Mouse (Mus musculus): ENCODE measurements around the gene Gm8298.
"Not testable (repeated sequence)": the region's sequence is repeated elsewhere in the genome, so short reads cannot be mapped to it uniquely, and the experiment has no call there.

Gene Gm8298

DNA sequence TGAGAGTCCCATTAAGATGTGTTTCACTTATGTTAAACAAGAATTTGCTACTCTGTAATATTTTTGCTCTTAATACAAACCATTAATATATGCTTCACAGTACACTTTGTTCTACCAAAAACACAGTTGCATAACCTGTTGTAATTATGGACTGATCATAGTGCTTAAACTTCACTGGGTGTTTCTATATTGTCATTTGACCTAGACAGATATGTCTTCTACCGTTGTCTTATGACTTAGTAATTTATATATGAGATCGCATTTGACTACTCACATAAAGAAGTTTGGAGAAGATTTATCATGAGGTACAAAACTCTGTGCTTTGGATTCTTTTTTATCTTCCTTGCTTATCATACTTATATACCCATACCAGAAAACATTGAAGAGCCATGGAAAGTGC lies at the start of gene Gm8298:
Gene Gm8298 (plus strand): TSS at position 301 of the 400 bp plus-strand sequence.
- DNase-seq (ENCODE audit: low spot score in 2 of 2) = no peak

DNA sequence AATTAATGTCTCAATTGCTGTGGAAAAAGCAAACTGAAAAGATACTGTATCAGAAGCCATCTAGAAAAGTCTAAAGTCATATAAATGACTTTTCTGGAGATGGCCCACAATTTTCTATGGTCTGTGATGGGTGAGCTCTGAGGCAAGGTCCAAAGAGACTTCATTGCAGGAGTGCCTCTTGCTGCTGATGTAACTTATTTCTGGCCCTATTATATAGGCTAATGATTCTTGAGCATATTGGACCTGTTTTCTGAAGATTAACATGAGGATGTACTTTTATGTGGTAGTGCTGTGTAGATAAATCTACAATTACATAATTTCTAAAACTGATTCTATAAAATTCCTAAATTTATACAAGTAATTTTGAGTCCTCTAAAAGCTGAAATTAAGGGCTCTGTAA lies 47.7 kb upstream of the Gm8298 start:
- no peak for DNase-seq (ENCODE audit: low spot score in 2 of 2)

DNA sequence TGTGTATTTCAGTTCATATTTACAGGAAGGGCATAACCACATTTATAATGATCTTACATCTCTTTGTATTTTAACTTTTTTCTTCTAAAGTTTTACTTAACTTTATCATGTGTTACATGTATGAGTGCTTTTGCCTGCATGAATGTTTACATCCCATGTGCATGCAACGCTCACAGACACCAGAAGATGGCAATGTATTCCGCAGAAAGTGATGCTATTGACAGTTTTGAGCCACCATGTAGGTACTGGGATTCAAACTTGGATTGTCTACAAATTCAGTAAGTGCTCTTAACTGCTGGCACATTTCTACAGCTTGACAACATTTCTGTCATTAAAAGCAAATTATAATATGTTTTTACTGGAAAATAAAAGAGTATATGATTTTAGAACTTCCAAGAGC lies 9.9 kb downstream of the Gm8298 start:
- peak; percentile 34 to 43 for DNase-seq (ENCODE audit: low spot score in 2 of 2)

DNA sequence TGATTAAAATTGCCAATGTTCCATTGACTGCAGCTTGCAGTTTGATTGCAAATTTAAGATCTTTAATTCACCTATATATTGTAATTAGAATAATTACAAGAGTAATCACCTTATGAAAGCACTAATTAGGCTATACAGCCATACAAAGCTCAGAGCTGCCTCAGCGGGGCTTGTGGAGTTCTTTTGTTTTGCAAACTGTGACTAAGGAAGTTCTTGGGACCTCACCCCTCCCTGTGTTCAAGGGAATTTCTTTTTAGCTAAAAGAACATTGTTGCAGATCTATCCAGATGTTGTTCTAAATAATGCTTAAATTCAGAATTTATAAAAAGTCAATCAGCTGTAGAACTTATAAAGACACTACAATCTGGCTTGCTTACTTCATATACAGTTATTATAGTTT lies 16.8 kb downstream of the Gm8298 start:
- DNase-seq (ENCODE audit: low spot score in 2 of 2) = not testable (repeated sequence)

DNA sequence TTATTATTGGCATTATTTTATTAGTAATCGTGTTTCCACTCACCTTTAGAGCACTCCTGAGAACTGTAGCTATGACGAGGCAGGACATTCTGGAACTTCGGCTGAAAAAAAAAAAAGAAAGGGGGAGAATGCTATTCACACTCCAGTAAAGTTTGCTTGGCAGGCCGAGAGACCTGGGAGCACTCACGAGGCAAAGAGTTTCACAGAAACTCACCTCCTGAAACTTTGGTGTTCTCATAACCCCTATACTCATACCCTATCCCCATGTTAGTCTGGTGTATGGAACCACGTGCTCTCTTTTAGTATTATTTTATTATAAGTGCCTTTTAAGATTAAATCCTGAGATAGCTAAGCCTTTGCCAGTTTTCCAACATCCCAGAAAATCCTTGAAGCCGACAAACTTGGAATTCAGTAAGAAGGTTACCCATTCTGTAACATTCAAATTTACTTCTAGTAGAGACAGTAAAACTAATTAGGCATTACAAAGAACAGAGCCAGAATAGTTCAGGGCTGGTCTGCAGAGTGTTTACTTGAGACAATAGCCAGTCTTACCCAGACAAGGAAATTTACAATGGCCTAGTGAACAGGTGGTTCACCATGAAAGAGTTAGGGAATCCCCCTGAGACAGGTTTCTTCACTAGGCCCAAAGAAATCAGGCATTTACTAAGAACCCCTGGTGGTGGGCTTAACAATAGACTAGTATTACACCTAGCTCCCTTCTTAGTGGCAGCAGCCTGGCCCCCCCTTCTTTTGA lies 19.1 kb downstream of the Gm8298 start:
- DNase-seq (ENCODE audit: low spot score in 2 of 2) = not testable (repeated sequence)

DNA sequence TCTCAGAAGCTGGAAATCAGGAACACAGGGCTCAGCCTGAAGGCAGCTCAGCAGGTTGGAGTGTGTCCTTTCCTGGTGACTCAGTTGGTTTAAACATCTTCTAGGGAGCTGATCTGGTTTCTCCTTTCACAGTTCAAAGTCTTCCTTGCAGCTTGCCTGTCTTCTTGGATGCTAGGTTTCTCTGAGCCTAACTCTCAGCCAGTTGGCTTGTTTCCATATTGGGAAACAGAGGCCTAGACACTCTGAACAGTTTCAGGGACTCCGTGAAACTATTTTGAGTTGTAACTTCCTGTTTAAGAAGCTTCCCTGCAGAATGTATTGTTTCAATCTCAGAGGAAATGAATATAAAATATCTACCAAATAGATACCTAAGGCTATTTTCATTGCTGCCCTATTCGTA lies 32.4 kb downstream of the Gm8298 start:
- DNase-seq (ENCODE audit: low spot score in 2 of 2) = no peak

DNA sequence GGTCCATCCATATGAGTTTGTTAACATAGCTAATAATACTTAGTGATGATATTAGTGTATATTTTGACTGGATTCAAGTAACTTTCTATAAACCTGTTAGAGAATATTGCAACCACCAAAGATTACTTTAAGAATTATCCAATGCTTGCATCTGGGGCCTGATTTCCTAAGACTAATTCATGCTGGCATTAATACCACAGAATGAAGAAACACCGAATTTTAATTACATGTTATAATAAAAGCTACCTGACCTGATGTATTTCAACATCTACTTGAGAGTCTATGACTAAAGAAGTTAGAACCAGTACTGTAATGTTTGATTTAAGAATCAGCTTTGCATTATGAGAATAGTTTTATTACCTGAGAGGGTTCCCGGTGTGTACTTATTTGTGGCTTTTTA lies 64.1 kb downstream of the Gm8298 start, which contains the start of gene C130079G13Rik:
Gene C130079G13Rik (plus strand): TSS at position 301 of the 400 bp plus-strand sequence.
- no peak for DNase-seq (ENCODE audit: low spot score in 2 of 2)
